Mouse (Mus musculus) liver, embryonic 14.5 days (tissue): ENCODE measurements at regions not wholly inside any gene's neighbourhood (a gene's known extent, or its start where the extent isn't known, plus 50 kb on each side); places are given as distances from the start of the nearest gene placed in this dataset.

Experiments
- CTCF ChIP-seq: IDR thresholded peaks from 2 replicates; pipeline ENCODE4 v1.5.1; 2016; ENCODE audit warnings: antibody characterized with exemption, low read depth, control low read depth
- EP300 ChIP-seq: IDR thresholded peaks from 2 replicates; pipeline ENCODE4 v1.6.1; 2016; ENCODE audit warnings: antibody characterized with exemption, low read depth

- no peak for TF ChIP-seq CTCF
- no peak for TF ChIP-seq EP300
Measured at GRCm38 (mm10) chr10:98354486-98354885, 559.7 kb upstream of the Atp2b1 start.
